Mouse (Mus musculus) left cerebral cortex, adult 8-10 months (tissue): Measurements from ENCODE around the gene Kiz. TPM values are rescaled to one million over a fixed set of nuclear protein-coding genes. Genes with fewer than 3 reads are reported as not detected.

Experiments used
- DNase-seq, 2 experiments: peaks; one replicate each; pipeline ENCODE4 v3.0.0; 2022; ENCODE audit warnings: low spot score in 2 of 2
- total RNA-seq, 4 experiments: library from RNA; stranded (reverse); gene quantifications; 2 replicates each; pipeline ENCODE4 v1.2.4; 2022

Kiz gene
- total RNA-seq, 4 experiments from 2014 or later, result 24.2 to 26.9 (median 25.5) TPM

DNA sequence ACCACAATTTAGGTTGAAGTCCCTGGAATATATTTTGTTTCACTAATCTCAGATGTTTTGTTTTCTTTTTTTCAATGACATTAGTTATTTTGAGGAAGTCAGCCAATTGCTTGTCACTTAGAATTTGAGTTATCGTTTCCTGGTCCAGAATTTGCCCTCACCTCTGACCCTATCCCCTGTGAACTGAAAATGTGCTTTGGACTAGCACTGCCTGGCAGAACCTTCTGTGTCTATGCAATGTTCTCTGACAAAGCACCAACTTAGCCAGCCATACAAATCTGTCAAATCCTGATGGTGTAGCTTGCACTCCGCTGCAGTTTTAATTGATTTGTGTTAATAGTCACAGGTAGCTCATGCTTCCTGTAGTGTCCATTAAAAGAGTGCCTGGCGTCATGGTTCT, 10.1 kb downstream of the Kiz start:
- DNase-seq, result no peak

DNA sequence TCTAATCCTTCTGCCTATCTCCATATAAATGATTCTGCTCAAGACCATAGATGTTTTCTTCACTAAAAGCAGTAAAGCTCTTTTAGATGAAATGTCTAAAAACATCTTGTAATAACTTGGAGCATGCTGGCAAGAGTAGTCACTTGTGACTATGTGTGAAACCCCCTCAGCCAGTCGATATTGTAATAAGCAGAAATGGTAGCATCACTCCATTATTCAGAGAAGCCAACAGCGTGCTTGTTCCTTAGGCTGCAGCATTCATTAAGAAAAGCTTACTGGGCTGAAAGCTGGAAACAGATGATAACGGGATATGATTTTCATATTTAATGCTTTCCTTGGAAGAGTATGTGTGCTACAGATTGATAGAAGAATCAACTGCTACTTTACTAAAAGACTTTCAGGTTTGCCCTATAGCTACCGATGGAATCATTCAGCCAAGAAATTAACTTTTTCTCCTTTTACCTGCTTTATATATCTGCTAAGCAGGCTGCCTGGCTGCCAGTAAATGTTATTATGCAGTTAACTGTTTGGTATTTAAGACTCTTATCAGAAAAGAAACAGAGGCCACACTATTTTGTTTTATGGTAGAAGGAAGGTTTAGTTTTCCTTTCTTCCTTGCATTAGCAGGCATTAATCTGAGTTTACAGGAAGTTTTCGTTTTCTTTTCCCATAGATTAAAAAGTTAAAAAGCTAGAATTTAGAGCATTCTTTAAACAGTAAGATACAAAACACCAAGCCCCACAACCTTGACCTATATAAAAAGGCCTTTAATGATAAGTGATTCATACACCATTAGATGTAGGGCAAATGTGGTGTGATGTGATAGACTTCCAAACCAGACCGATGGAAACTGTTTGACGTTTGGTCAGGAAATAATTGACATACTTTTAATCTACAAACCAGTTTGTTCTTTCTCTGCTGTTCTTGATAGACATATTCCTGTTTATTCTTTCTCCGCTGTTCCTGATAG, 15.9 kb downstream of the Kiz start:
- DNase-seq, result no peak

DNA sequence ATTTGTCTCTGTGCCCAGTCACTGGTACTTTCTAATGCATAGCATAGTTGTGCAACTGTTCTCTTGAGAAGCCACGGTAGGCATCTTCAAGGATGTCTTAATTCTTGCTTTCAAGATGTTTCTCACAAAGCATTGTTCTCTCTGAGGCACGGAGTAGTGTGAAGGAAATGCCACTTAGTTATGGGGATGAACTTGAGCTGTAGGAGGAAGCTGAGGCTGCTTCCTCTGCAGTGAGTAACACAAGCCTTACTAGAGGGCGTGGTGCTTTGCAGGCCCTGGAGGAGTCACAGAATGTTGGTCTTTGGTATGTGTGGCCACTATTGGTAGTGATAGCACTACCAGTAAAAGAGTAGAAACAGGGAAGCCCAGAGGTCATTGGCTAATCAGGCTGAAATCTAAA, 17.0 kb downstream of the Kiz start:
- no peak for DNase-seq

DNA sequence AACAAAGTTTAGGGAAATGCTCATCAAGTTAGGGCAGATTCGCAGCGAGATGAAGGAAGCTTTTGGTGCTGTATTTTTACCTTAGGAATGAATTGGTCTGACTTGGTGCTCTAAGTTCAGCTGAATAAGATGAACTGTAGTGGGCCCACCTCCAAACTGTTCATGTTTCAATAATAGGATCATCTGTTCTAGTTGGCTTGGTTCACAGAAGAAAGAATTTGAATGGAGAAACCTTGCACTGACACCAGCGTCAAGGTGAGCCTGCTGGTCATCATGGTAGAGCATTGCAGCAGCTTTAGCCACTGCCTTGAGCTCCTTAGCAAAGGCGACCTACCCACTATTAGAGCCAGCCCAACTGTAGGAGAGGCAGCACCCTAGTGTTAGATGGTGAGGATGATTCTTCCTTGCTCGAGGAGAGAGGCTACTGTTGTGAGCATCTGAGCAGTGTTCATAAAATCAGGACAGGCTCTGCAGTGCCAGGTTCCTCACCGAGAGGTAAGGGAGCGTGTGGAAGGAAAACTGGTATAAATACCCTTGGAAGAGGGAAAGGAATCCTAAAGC, 18.3 kb downstream of the Kiz start:
- DNase-seq, result no peak

DNA sequence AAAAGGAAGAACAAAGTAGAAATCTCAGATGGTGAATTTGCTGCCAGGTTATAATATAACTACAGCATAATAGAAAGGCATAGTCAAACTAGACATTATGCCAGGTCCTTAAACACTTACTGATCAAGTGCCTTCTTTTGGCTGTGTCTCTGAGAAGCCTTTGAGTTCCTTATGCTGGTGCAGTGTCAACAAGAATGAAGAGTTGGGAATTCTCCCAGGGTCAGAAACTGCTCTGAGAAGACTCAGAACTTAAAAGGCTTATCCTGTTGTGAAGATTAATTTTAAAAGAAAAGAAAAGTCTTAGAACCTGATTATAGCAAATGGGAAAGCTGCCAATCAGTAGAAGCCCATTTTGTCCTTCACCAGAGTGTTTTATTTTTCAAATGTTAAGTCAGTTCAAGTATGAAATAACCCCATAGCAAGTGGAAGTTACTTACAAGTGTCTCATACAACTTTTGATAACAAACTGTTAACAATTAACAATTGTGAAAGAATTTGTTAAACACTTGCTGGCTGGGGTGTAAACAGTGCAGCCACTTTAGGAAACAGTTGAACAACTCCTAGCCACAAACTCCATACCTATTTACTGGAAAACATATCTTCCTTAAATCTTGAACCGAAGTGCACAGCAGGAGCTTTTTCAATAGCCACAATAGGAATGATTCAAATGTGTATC, 21.9 kb downstream of the Kiz start:
- DNase-seq, result no peak

DNA sequence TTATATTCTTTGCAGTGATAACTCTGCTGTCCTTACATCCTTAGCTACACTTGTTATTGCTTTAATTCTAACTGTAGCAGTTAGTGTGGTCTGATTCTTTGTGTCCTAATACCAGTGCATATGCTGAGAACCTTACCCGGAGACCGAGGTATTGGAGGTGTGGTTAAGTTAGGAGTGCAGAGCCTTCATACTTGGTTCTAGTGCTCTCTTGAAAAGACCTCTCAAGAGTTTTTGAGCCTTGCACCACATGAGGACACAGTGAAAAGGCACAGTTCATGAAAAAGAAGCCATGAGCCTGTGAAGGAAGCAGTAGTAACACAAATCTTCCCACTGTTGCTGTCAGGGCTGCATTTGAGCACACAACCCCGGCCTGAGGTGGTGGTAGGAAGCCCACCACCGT, 26.0 kb downstream of the Kiz start:
- no peak for DNase-seq

DNA sequence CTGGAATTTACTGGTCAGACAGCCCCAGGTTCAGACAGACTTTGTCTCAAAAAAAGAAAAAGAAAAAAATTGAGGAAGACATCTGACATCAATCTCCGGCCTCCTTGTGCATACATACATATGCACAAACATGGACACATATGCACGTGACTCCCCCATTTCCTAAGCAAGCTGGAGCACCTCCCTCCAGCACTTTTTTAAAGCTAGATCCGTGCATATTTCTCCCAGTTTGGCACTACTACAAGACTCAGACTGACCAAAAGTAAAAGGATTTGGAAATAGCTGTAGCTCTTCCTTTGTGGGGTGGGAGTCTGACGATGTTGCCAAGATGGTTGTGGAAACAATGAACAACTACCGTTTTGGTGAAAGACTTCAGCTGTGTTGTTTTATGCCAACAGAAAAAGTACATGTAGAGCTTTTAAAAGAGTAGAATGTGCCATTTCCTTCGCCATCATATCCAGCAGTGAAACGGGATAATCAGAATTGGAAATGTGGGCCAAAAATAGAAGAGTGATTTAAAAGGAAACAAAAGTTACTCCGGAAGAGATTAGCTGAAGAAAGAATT, 28.7 kb downstream of the Kiz start:
- DNase-seq, result no peak

DNA sequence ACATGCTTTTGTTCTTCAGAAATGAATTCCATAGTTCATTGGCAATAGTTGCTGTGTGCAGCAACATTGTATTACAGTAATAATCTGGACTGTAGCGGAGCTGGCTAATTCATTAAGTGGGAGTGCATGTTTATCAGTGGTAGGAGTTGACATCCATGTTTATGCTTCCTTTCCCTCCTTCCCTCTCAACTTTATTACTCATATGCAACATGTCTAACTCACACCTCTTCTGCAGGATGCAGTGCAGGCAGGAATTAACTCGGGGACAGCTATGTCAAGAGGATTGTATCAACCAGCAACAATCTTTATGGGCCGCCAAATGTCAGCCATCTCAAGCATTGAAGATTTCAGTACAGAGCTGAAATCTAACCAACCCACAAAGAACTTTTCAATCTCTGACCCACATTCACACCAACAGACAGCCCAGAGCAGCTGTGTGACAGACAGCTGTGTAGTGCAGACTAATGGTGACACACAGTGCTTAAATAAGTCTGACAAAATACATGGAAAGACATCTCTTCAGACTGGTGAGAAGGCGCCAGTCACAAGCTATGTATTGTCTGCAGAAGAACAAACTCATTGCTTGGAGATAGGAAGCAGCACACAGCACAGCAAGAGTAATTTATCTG, 33.2 kb downstream of the Kiz start:
- no peak for DNase-seq

DNA sequence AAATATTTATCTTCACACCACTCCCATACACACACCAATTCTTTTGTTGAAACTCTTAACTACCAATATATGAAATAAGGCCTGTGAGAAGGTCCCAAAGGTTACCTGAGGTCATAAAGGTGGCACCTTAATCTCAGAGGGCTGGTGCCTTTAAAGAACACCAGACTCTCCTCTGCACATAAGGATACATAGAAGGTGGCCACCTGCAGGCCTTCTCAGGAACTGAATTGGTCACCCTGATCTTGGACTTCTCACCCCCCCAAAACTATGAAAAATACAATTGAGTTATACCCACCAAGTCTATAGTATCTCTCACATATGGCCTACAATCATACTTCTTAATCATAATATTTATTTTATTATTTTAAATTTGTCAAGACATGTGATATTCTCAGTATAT, 43.3 kb downstream of the Kiz start:
- no peak for DNase-seq

DNA sequence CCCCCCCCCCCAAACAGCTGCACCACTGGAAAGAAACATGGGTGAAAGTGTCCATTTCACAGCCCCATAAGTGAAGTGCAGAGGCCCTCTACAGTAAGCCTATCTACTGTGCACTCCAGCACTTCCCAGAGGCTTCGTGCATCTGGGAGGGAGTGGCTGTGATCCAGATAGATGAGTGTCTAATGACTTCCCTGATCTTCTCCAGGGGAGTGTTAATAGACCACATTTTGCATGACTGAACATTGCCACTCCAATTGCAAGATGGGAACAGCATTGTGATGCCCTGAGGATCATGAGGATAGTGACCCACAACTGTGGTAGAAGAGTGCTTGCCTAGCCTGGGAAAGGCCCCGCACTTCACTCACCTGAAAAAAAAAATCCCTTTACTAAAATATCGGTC, 60.4 kb downstream of the Kiz start:
- no peak for DNase-seq

DNA sequence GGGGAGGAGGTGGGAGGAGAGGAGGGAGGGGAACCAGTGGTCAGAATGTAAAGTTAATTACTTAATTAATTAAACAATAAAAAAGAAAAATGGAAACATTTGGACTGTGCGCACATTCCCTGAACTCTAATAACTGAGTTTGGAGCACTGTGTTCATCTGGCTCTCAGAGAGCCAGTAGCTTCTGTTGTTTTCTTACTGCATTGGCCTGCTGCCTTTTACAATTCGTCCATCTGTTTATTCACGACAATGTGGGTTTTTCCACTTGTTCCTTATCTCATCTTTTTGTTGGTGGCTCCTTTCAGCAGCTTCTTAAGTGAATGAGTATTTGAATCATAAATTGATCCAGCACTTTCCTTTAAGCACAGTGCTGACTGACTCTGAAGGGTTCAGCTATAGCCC, 62.1 kb downstream of the Kiz start:
- DNase-seq, result no peak

DNA sequence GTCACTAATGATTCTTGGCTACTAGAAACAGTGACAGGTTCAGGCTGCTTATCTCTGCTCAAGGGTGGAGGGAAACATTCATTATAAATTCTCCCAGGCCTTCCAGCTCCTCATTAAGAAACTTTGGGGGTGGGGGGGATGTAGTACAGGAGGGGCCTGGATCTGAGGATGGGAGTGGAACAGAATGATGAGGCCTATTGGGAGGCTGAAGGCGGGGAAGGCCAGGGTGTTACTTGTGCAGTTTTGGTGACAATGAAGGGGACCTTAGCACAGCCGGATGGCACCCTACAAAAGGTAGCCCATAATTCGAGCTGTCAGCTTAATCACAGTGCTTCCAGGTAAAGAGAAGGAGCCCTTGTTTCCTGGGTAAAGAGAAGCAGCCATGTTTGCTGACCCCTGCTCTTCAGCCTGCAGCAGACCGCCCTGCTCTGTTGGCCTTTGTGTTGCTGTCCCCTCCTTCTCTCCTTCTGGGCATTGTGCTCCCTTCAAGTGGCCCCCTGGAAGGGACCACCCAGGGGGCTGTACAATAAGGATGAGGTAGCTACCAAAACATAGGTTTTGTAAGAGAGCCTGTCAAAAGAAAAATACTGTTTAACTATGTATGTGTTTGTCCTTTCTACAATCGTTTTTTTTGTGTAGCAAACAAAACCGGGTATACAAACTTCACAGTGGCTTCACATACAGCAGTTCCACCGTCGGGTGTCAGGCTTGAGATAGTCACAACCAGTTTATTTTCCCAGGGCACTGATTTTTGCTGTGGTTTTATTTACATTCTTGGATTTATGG, 64.9 kb downstream of the Kiz start:
- DNase-seq, result no peak

DNA sequence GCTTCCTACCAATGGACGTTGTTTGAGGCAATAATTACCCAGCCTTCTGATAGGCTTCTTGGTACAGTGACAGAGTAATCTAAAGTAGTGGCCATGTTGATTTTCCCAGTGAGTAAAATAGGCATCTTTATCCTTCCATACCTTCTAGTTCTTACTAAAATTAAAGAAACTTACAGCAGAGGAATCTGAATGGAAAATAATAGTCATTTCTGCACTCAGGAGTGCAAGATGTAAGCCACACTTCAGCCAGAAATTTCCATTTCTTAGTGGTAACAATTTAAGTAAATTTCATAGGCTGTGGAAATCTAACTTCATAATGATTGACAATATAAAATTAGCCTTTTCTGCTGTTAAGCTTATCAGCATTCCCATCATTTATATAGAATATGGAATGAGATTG, 69.6 kb downstream of the Kiz start:
- DNase-seq, result no peak

DNA sequence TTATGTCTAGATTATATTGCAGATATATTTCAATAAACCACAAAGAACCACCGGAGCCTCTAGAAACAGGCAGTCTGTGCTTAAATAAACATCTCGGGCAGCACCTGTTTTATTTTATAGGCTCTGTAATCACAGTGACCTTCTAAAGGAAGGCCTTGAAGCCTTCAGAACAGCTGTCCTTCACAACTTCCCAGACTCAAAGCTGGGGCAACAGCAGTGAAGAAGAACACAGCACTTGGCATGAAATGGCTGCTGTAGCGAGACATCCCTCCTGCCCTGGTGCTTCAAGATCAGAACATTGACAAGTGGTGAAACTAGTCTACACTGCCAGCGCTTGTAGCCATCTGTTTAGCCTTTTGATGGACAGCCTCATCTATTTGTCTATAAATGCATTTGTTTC, 70.2 kb downstream of the Kiz start:
- no peak for DNase-seq

DNA sequence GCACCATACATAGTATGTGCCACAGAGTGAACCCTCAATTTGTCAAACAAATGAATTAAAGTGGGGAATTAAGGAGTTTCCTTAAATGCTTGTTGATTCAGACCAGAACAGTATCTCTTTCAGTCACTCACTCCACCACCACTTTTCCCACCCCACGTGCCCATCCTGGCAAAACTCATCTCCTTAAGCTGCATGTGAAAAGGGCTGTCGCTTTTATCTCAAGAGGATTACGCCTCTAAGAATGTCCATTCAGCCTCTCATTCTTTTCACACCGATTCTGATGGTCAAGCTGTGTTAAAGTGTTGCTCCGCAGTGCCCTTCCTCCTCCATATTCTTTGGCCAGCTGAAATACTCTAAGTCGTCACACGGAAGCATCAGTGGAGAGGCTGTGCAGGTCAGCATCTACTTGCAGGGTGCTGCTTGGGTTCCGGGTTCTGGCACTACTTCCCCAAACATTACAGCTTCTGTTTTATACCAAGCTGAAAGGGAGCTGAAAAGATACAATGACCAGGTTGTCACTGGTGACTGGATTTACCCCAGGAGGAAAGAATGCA, 92.6 kb downstream of the Kiz start:
- DNase-seq, result no peak

DNA sequence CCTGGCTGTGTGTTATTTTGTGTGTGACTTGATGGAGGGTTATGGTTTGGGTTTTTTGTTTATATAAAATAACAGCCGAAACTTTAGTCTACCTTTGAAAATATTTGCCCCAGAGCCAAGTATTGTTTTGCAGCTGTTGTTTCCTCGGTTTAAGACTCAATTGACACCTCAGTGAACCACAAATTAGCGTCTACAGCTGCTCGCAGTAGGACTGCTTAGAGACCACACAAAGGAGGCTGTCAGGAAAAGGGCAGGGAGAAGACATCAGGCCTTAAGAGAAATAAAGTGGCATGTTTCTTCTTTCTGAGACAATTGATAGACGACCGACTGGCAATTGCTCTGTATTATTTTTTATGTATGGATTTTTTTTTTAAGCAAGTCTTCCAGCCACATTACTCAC, 100.7 kb downstream of the Kiz start:
- DNase-seq, result no peak

DNA sequence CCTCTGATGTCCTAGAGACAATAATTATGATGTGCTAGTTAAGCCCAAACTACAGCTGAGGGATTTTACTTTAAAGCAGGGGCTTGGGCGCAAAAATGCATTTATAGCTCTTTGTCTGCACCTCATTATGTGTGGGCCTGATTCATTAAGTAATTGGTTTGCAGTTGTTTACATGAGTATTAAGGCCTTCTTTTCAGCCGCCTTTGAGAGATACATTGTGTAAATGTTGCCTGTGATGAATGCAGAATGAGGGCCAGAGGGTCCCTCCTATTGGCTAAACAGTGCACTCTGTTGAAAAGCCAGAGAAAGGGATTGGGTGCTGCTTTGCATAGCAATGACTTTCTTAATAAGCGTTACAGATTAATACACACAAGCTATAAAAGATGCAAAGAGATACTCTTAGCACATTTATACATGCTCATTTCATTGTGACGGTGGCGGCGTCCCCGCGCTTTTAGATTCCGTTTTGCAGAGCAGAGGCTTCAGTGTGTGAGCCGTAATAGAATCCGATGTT, 102.8 kb downstream of the Kiz start:
- peak; percentile 13 to 54 for DNase-seq

DNA sequence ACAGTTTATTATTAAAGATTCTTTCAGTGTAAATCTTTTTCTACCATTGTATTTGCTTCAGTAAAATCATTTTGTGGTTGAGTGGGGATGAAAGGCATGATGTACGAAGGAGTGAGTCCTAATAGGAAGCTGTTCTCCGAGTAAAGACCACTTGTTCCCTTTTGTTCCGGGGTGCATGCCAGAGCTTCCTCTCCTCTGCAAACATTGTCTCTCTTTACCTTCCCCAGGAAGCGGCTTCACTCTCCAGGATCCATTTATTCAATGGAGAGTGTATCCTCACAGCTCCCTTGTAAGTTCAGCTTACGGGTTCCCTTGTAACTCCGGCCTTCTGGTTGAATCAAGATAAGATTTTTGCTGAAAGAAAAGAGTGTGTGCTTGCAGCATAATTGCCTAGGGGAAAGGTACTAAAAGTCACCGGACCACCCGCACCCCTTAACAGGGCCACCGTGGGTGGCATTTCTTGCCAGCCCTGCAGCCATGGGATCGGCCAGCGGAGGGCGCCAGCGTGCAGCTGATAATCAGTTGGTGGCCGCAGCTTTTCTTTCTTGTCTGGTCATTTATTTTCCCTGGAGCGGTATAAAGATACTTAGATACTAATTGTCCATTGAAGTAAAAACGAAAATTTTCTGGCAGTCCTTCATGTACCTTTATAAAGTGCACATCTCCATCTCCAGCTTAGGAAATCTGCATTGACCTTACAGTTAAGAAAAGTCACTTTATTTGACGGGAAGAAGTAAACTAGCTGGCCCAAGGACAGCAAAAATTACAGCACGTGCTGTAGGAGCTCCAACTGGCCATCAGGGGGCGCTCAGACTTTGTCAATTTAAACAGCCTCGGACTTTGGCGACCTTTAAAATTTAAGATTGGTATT, 103.5 kb downstream of the Kiz start:
- peak; percentile 61 to 91 for DNase-seq

DNA sequence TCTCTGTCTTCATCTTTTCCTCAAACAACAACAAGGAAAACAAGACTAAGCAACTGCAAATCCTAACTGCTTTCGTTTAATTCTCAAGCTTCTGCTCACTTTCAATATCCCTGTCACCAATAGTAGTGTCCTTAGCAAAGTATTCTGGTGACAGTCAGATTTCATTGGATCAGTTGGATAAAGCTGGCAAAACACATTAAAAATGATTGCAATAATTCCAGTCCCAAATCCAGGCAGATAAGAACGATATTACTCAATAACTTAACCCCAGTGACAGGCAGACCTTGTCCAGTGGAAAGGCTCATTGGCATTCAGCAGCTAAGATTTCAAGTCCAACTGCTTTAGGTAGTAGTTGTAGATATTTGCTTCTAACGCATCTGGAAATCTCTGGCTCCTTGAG, 119.4 kb downstream of the Kiz start:
- no peak for DNase-seq
